Mouse (Mus musculus) liver, postnatal 0 days (tissue): ENCODE measurements at regions not wholly inside any gene's neighbourhood (a gene's known extent, or its start where the extent isn't known, plus 50 kb on each side); places are given as distances from the start of the nearest gene placed in this dataset.

ENCODE experiments used
- ATAC-seq: fragments of 200-750 bp; cut with Nextera tagmentation; 2 replicates; pipeline ENCODE4 v1.8.0; 2017; ENCODE audit warnings: mild to moderate bottlenecking, moderate library complexity
- DNase-seq: peaks from one replicate; pipeline ENCODE4 v3.0.0-alpha.2; 2016
- H3K27ac ChIP-seq: fragments of 300-500 bp; sonication (generic); 2 replicates; pipeline ENCODE4 v1.5.1; 2014; ENCODE audit warnings: antibody characterized with exemption, moderate library complexity, mild to moderate bottlenecking, low read depth
- H3K27me3 ChIP-seq: fragments of 300-500 bp; sonication (generic); 2 replicates; pipeline ENCODE4 v1.6.1; 2014; ENCODE audit warnings: low read length, control low read depth, mixed read lengths; ENCODE audit not compliant: insufficient read depth
- H3K36me3 ChIP-seq: fragments of 300-500 bp; sonication (generic); replicated peaks from 2 replicates; pipeline ENCODE4 v1.6.1; 2014; ENCODE audit warnings: mild to moderate bottlenecking, control low read depth, low read length, moderate library complexity, mixed read lengths; ENCODE audit not compliant: insufficient read depth
- H3K4me1 ChIP-seq: fragments of 300-500 bp; sonication (generic); 2 replicates; pipeline ENCODE4 v1.6.1; 2014; ENCODE audit warnings: antibody characterized with exemption, mild to moderate bottlenecking, control low read depth; ENCODE audit not compliant: insufficient read depth
- H3K4me2 ChIP-seq: fragments of 300-500 bp; sonication (generic); 2 replicates; pipeline ENCODE4 v1.6.1; 2014; ENCODE audit warnings: low read depth, mild to moderate bottlenecking, low read length, moderate library complexity, mixed read lengths
- H3K4me3 ChIP-seq: fragments of 300-500 bp; sonication (generic); 2 replicates; pipeline ENCODE4 v1.5.1; 2014; ENCODE audit warnings: low read depth, low read length
- H3K9ac ChIP-seq: fragments of 300-500 bp; sonication (generic); replicated peaks from 2 replicates; pipeline ENCODE4 v1.6.1; 2014; ENCODE audit warnings: mild to moderate bottlenecking, moderate library complexity
- H3K9me3 ChIP-seq: fragments of 300-500 bp; sonication (generic); 2 replicates; pipeline ENCODE4 v1.6.1; 2016; ENCODE audit warnings: mild to moderate bottlenecking, control low read depth, low read length, mixed read lengths
- CTCF ChIP-seq: sonication (generic); IDR thresholded peaks from 2 replicates; pipeline ENCODE4 v1.5.1; 2016; ENCODE audit warnings: antibody characterized with exemption, low read depth
- EP300 ChIP-seq: IDR thresholded peaks from 2 replicates; pipeline ENCODE4 v1.6.1; 2016; ENCODE audit warnings: antibody characterized with exemption, low read depth, mild to moderate bottlenecking
- WGBS: fragments of 180-500 bp; shearing (Covaris S2); extraction: QIAGEN DNeasy Blood & Tissue Kit; methylation state at CpG from one replicate; pipeline ENCODE4 v1.1.7; 2014; ENCODE audit not compliant: insufficient replicate concordance; 5-methylcytosine and 5-hydroxymethylcytosine counted together

DNA sequence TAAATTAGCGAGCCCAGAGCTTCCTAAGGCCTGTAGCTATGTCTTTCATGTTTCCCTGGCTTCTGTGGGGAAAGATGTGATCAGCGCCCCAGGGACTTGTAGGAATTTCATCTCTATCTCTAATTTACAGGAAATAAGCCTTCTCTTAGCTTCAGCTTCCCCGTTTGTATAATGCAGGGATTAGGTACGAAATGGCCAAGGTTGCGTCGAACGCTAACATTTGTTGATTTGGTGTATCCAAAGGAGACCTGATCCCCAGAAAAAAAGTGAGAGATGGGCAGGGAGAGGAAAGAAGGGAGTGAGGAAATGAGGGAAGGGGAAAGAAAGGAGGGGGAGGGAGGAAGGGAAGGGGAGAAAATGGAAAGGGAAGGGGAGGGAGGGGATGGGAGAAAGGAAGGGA is 54.5 kb upstream of the Ywhaq start:
- WGBS: 78% methylated on average over 7 of the region's 7 CpGs
- H3K27me3 ChIP-seq: no peaks in the 10 kb centered on the region
- no peak overlapping the region for H3K27ac ChIP-seq
- no peak overlapping the region for H3K9ac ChIP-seq
- no peak for DNase-seq
- no peaks in the 10 kb centered on the region for H3K4me1 ChIP-seq
- no peaks in the 10 kb centered on the region for H3K36me3 ChIP-seq
- no peaks in the 10 kb centered on the region for H3K9me3 ChIP-seq
- H3K4me3 ChIP-seq: no peak overlapping the region
- no peak overlapping the region for H3K4me2 ChIP-seq
- no peak for TF ChIP-seq CTCF
- no peak for TF ChIP-seq EP300
- no peak for ATAC-seq

- no peak for DNase-seq
- no peak for ATAC-seq
- no peak overlapping the region for H3K4me3 ChIP-seq
- no peak overlapping the region for H3K27ac ChIP-seq
- H3K4me1 ChIP-seq: no peaks in the 10 kb centered on the region
- no peak overlapping the region for H3K9ac ChIP-seq
- H3K4me2 ChIP-seq: no peak overlapping the region
- WGBS: 75% methylated on average over 3 of the region's 3 CpGs
- no peaks in the 10 kb centered on the region for H3K9me3 ChIP-seq
- no peaks in the 10 kb centered on the region for H3K27me3 ChIP-seq
- no peaks in the 10 kb centered on the region for H3K36me3 ChIP-seq
- TF ChIP-seq EP300: no peak
- TF ChIP-seq CTCF: no peak
Observed at GRCm38 (mm10) chr12:21470286-21470685, 52.8 kb upstream of the Ywhaq start.
